ENCODE assay signal across 8 mouse cellular contexts in genomic region chr16:86838457-86839337, GRCm38 (mm10).
DNase-seq lines count a peak whose midpoint lies in the region; ATAC-seq lines count a peak whose summit lies in the region.

No protein-coding gene starts in this region.

- peak; percentile 43; the same call in 1 of the 2 replicates for ATAC-seq in kidney, embryonic 14.5 days (ENCODE audit: low FRiP score, low TSS enrichment)
- peak; percentile 85 for ATAC-seq in heart, embryonic 16.5 days (replicated peaks; ENCODE audit: extremely low read depth, insufficient read depth, low FRiP score)
- no peak for ATAC-seq in inflammation-experienced regulatory T-cells, adult 6 months
- ATAC-seq in liver, embryonic 12.5 days = no peak

- no peaks in the 10 kb centered on the region for H3K27me3 ChIP-seq in kidney, embryonic 14.5 days (ENCODE audit: control insufficient read depth, insufficient read depth, low read length)
- H3K27me3 ChIP-seq in heart, embryonic 16.5 days (ENCODE audit: control insufficient read depth, insufficient read depth, low read length) = no peaks in the 10 kb centered on the region
- H3K27me3 ChIP-seq in liver, embryonic 12.5 days (replicated peaks) = no peaks in the 10 kb centered on the region

- no peak for DNase-seq in kidney, adult 8-10 months
- DNase-seq in embryo, embryonic 10 days (ENCODE audit: low spot score) = peak; percentile 76
- DNase-seq in lung, postnatal 25 days (ENCODE audit: low spot score) = peak; percentile 26
- no peak for DNase-seq in c-Kit-positive CD71-positive TER-119-positive erythroid progenitor cells, embryonic 14.5 days (ENCODE audit: low spot score)

- WGBS in kidney, embryonic 14.5 days = 54% methylated on average over 6 of the region's 6 CpGs
- WGBS in heart, embryonic 16.5 days = 14% methylated on average over 6 of the region's 6 CpGs
- 44% methylated on average over 6 of the region's 6 CpGs for WGBS in liver, embryonic 12.5 days (ENCODE audit: insufficient replicate concordance)

- H3K9me3 ChIP-seq in kidney, embryonic 14.5 days (ENCODE audit: control insufficient read depth, low read length) = no peaks in the 10 kb centered on the region
- H3K9me3 ChIP-seq in heart, embryonic 16.5 days (replicated peaks; ENCODE audit: control insufficient read depth, low read length) = no peaks in the 10 kb centered on the region
- H3K9me3 ChIP-seq in liver, embryonic 12.5 days (replicated peaks) = no peaks in the 10 kb centered on the region

- H3K27ac ChIP-seq in kidney, embryonic 14.5 days (ENCODE audit: low read depth, low read length) = peak overlapping the region; percentile 51; the same call in 1 of the 2 replicates
- H3K27ac ChIP-seq in heart, embryonic 16.5 days (ENCODE audit: low read length) = peak overlapping the region; percentile 85
- no peak overlapping the region for H3K27ac ChIP-seq in liver, embryonic 12.5 days

- no peak overlapping the region for H3K4me2 ChIP-seq in kidney, embryonic 14.5 days (replicated peaks; ENCODE audit: low read depth, low read length)
- H3K4me2 ChIP-seq in heart, embryonic 16.5 days (ENCODE audit: low read depth, low read length) = peak overlapping the region; percentile 32
- H3K4me2 ChIP-seq in liver, embryonic 12.5 days = no peak overlapping the region

- H3K4me3 ChIP-seq in kidney, embryonic 14.5 days (ENCODE audit: low read length) = no peak overlapping the region
- no peak overlapping the region for H3K4me3 ChIP-seq in heart, embryonic 16.5 days (ENCODE audit: low read length)
- no peak overlapping the region for H3K4me3 ChIP-seq in liver, embryonic 12.5 days

- H3K4me1 ChIP-seq in kidney, embryonic 14.5 days (ENCODE audit: control insufficient read depth, insufficient read depth, low read length) = peaks cover 9% of the 10 kb centered on the region
- H3K4me1 ChIP-seq in heart, embryonic 16.5 days (ENCODE audit: control insufficient read depth, insufficient read depth, low read length) = peaks cover 17% of the 10 kb centered on the region
- H3K4me1 ChIP-seq in liver, embryonic 12.5 days = no peaks in the 10 kb centered on the region

- no peak overlapping the region for H3K9ac ChIP-seq in kidney, embryonic 14.5 days (ENCODE audit: low read depth, low read length)
- no peak overlapping the region for H3K9ac ChIP-seq in heart, embryonic 16.5 days (ENCODE audit: low read length)
- H3K9ac ChIP-seq in liver, embryonic 12.5 days = no peak overlapping the region

- no peaks in the 10 kb centered on the region for H3K36me3 ChIP-seq in kidney, embryonic 14.5 days (ENCODE audit: control insufficient read depth, insufficient read depth, low read length)
- no peaks in the 10 kb centered on the region for H3K36me3 ChIP-seq in heart, embryonic 16.5 days (ENCODE audit: control insufficient read depth, insufficient read depth)
- no peaks in the 10 kb centered on the region for H3K36me3 ChIP-seq in liver, embryonic 12.5 days

Comparison
In these comparisons a context has a peak if more than half of its experiments do, and no peak if none do; other contexts are left out.
1. ATAC-seq: peak in kidney, embryonic 14.5 days (single experiment) and heart, embryonic 16.5 days (single experiment); none in inflammation-experienced regulatory T-cells, adult 6 months (single experiment) and liver, embryonic 12.5 days (single experiment).
2. DNase-seq: peak in embryo, embryonic 10 days (single experiment) and lung, postnatal 25 days (single experiment); none in kidney, adult 8-10 months (0 of 2) and c-Kit-positive CD71-positive TER-119-positive erythroid progenitor cells, embryonic 14.5 days (single experiment).